Mouse (Mus musculus) intestine, embryonic 14.5 days (tissue): ENCODE measurements around the gene Mast2. TPM values are rescaled to one million over a fixed set of nuclear protein-coding genes. Genes with fewer than 3 reads are reported as not detected.

Experiments
- ATAC-seq: fragments of 200-750 bp; cut with Nextera tagmentation; replicated peaks from 2 replicates; pipeline ENCODE4 v1.8.0; 2017; ENCODE audit warnings: low read depth, moderate number of reproducible peaks, moderate TSS enrichment, moderate library complexity; ENCODE audit not compliant: low FRiP score, low TSS enrichment
- DNase-seq: peaks from one replicate; pipeline ENCODE4 v3.0.0-alpha.2; 2018; ENCODE audit warnings: low spot score
- H3K27ac ChIP-seq: fragments of 300-500 bp; sonication (generic); 2 replicates; pipeline ENCODE4 v1.5.1; 2014; ENCODE audit warnings: low read depth, mild to moderate bottlenecking, control low read depth
- H3K27me3 ChIP-seq: fragments of 300-500 bp; sonication (generic); replicated peaks from 2 replicates; pipeline ENCODE4 v1.6.1; 2014; ENCODE audit warnings: low read length, control low read depth; ENCODE audit not compliant: control insufficient read depth, insufficient read depth
- H3K36me3 ChIP-seq: fragments of 300-500 bp; sonication (generic); 2 replicates; pipeline ENCODE4 v1.6.1; 2014; ENCODE audit warnings: low read length, control low read depth; ENCODE audit not compliant: control insufficient read depth, insufficient read depth
- H3K4me1 ChIP-seq: fragments of 300-500 bp; sonication (generic); replicated peaks from 2 replicates; pipeline ENCODE4 v1.6.1; 2014; ENCODE audit warnings: low read length, control low read depth, mixed read lengths; ENCODE audit not compliant: control insufficient read depth, insufficient read depth
- H3K4me2 ChIP-seq: fragments of 300-500 bp; sonication (generic); 2 replicates; pipeline ENCODE4 v1.6.1; 2014; ENCODE audit warnings: low read length
- H3K4me3 ChIP-seq: fragments of 300-500 bp; sonication (generic); 2 replicates; pipeline ENCODE4 v1.5.1; 2014; ENCODE audit warnings: low read depth, low read length, control low read depth, mixed read lengths
- H3K9ac ChIP-seq: fragments of 300-500 bp; sonication (generic); 2 replicates; pipeline ENCODE4 v1.6.1; 2014; ENCODE audit warnings: mild to moderate bottlenecking, low read length
- H3K9me3 ChIP-seq: fragments of 300-500 bp; sonication (generic); 2 replicates; pipeline ENCODE4 v1.6.1; 2016; ENCODE audit warnings: low read length, control low read depth; ENCODE audit not compliant: control insufficient read depth
- WGBS: fragments of 180-500 bp; shearing (Covaris S2); extraction: QIAGEN DNeasy Blood & Tissue Kit; methylation state at CpG from one replicate; pipeline ENCODE4 v1.1.7; 2014; 5-methylcytosine and 5-hydroxymethylcytosine counted together
- polyA plus RNA-seq: library from polyadenylated mRNA; unstranded; fragments of >200 nt; fragmentation: Nextera tagmentation; extraction: Ambion mirVana; gene quantifications from 2 replicates; pipeline ENCODE4 v1.2.1, GENCODE M21; 2014

The Mast2 gene
- polyA plus RNA-seq, 1 experiment from 2014 or later, result 22.8 TPM

DNA sequence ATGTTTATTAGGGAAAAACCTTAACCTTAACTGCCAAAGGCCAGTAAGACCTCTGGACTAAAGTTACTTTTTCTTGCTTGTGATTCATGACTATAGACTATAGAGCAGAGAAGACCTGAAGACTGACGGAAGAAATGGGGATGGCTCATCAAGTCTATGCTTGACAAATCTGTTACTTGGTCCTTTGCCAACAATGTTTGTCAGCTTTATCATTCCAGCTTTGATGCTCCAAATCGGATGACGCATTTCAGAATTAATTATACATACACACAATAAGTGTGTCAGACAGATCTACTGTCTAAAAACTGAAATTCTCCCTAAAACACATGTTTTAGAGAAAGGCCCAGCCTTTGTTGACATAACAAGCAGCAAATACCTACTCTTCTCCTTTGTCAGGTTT lies 134.7 kb downstream of the Mast2 start:
- H3K36me3 ChIP-seq, result peaks cover 35% of the 10 kb centered on the region
- no peak overlapping the region for H3K4me2 ChIP-seq
- no peaks in the 10 kb centered on the region for H3K9me3 ChIP-seq
- no peaks in the 10 kb centered on the region for H3K27me3 ChIP-seq
- 100% methylated on average over 3 of the region's 3 CpGs for WGBS
- no peak overlapping the region for H3K4me3 ChIP-seq
- no peak overlapping the region for H3K9ac ChIP-seq
- no peak overlapping the region for H3K27ac ChIP-seq
- ATAC-seq, result no peak
- no peak for DNase-seq
- no peaks in the 10 kb centered on the region for H3K4me1 ChIP-seq

DNA sequence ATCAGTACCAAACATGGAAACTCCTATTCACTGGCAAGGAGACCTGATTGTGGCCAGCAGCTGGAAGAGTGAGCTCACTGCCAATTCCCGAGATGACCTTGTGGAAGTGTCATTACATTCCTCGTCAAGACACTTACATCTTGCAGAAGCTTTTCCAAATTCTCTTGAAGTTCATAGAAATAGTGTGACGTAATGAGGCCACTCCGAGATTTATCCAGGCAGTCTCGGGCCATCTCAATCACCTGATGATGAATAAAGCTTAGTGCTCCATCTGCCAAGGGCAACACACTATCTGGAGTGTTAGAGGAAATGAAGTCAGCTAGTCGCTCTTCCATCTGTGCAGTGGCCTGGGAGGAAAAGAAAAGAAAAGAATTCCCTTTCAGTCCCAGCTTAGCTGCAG lies 141.9 kb downstream of the Mast2 start:
- no peak for DNase-seq
- no peak overlapping the region for H3K4me3 ChIP-seq
- H3K27me3 ChIP-seq, result no peaks in the 10 kb centered on the region
- H3K9me3 ChIP-seq, result no peaks in the 10 kb centered on the region
- no peaks in the 10 kb centered on the region for H3K4me1 ChIP-seq
- ATAC-seq, result no peak
- 94% methylated on average over 6 of the region's 6 CpGs for WGBS
- H3K9ac ChIP-seq, result no peak overlapping the region
- H3K36me3 ChIP-seq, result peaks cover 71% of the 10 kb centered on the region
- no peak overlapping the region for H3K4me2 ChIP-seq
- no peak overlapping the region for H3K27ac ChIP-seq

DNA sequence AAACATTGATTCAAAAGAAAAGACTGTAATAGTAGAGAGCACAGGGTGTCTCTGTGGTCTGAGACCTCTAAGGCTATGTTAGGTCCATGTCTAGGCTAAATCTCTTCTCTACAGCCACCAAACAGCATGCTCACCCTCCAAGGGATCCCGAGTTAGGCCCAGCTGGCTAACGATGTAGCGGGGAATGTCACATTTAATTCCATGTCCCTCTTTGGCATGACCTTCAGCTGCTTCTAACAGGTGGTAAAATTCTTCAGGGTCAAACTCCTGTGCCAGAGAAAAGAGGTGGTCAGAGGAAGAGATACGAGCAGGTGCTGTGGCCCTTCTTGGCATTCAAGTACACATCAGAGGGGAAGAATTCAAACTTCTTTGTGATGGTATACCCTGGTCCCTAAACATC lies 146.4 kb downstream of the Mast2 start:
- no peaks in the 10 kb centered on the region for H3K27me3 ChIP-seq
- H3K4me2 ChIP-seq, result no peak overlapping the region
- H3K9ac ChIP-seq, result no peak overlapping the region
- H3K36me3 ChIP-seq, result peaks cover 75% of the 10 kb centered on the region
- 92% methylated on average over 4 of the region's 4 CpGs for WGBS
- H3K4me1 ChIP-seq, result no peaks in the 10 kb centered on the region
- H3K4me3 ChIP-seq, result no peak overlapping the region
- no peak overlapping the region for H3K27ac ChIP-seq
- DNase-seq (peak; percentile 20), ATAC-seq (no peak)
- H3K9me3 ChIP-seq, result no peaks in the 10 kb centered on the region

DNA sequence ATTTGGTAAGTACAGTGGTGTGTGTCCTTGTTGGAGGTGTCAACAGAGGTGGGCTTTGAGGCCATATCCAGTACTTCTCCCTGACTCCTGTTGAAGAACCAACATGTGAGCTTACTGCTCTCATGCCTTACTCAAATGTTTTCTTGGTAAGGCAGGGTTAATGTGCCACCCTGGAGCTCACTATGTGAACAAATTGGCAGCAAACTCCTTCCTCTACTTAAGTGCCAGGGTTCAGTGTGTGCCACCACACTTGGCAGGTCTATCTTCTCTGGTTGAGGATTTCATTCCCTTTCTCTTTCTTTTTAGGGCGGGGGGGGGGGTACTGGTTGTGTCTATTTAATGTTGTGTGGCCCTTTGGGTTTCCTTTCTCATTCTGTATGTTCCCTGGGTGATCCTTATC lies 159.4 kb downstream of the Mast2 start:
- Histone ChIP-seq H3K4me1 (no peaks in the 10 kb centered on the region), H3K4me3 (no peak overlapping the region), H3K27ac (no peak overlapping the region), H3K4me2 (no peak overlapping the region), H3K9ac (no peak overlapping the region), H3K36me3 (peaks cover 54% of the 10 kb centered on the region), H3K27me3 (no peaks in the 10 kb centered on the region), H3K9me3 (no peaks in the 10 kb centered on the region)
- 0% methylated on average over 1 of the region's 1 CpGs for WGBS
- no peak for DNase-seq
- no peak for ATAC-seq

DNA sequence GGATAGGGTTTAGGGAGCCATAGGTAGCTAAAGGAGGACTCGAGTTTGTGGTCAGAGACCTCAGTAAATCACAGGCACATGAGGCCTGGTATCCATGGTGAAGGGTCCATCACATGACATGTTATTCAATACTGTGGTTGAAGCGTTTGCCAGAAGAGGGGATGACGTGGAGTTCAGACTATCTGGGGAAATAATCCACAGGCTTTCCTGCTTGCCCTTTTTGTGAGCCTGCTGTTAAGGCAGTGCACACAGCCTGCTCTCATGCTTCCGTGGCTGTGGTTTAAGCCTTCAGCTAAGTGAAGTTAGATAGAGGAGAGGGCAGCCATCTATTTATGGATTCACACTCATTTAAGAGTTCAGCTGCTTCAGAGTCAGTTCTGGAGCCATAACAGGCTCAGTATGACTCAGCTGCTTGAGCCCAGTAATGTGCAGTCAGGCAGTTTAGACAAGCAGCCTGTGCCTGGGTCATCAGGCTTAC lies 163.1 kb downstream of the Mast2 start:
- Histone ChIP-seq H3K27me3 (no peaks in the 10 kb centered on the region), H3K4me3 (no peak overlapping the region), H3K36me3 (peaks cover 27% of the 10 kb centered on the region; the same call in 1 of the 2 replicates), H3K27ac (no peak overlapping the region), H3K9ac (no peak overlapping the region), H3K4me2 (no peak overlapping the region), H3K9me3 (no peaks in the 10 kb centered on the region), H3K4me1 (no peaks in the 10 kb centered on the region)
- 59% methylated on average over 4 of the region's 4 CpGs for WGBS
- ATAC-seq (no peak), DNase-seq (no peak)

DNA sequence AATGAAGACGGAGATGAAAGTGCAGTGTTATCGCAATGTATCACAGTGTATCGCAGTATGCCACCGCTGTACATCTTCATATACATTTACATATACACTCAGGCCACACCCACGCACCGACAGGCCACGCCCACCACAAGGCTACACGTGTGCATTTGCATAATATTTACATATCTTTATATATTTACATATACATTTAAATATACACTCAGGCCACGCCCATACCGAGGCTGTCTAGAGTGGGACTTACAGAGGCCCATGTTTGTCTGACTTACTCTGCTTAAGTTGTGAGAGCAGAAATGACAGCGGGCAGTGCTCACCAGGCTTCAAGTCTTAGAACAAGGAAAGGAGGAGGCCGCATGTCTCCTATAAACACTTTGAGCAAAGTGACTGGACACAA lies 170.7 kb downstream of the Mast2 start:
- H3K36me3 ChIP-seq, result peaks cover 41% of the 10 kb centered on the region
- no peaks in the 10 kb centered on the region for H3K27me3 ChIP-seq
- H3K27ac ChIP-seq, result no peak overlapping the region
- H3K9me3 ChIP-seq, result no peaks in the 10 kb centered on the region
- DNase-seq (no peak), ATAC-seq (no peak)
- H3K4me1 ChIP-seq, result no peaks in the 10 kb centered on the region
- no peak overlapping the region for H3K4me3 ChIP-seq
- no peak overlapping the region for H3K9ac ChIP-seq
- WGBS, result 89% methylated on average over 12 of the region's 12 CpGs
- H3K4me2 ChIP-seq, result no peak overlapping the region

DNA sequence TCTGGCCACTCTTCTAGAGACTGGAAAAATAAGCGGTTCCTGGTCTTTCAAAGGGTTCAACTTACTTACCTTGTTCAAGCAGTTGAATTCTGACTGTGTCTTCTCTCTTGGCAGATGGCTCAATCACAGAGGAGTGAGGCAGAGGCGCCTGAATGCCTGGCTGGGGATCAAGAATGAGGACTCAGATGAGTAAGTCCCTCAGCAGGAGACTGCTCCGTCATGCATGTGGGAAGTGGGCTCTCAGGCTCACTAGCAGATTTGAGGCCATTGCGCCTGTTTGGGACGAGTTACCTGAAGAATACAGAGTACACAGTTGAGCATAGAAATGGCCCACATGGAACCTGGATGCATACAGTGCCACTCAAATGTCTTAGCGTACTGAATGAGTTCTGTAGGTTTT lies 172.4 kb downstream of the Mast2 start:
- H3K4me3 ChIP-seq, result no peak overlapping the region
- no peak overlapping the region for H3K4me2 ChIP-seq
- no peak overlapping the region for H3K27ac ChIP-seq
- H3K9ac ChIP-seq, result no peak overlapping the region
- WGBS, result 90% methylated on average over 6 of the region's 6 CpGs
- H3K36me3 ChIP-seq, result peaks cover 48% of the 10 kb centered on the region
- no peaks in the 10 kb centered on the region for H3K9me3 ChIP-seq
- ATAC-seq (no peak), DNase-seq (no peak)
- no peaks in the 10 kb centered on the region for H3K27me3 ChIP-seq
- H3K4me1 ChIP-seq, result no peaks in the 10 kb centered on the region

DNA sequence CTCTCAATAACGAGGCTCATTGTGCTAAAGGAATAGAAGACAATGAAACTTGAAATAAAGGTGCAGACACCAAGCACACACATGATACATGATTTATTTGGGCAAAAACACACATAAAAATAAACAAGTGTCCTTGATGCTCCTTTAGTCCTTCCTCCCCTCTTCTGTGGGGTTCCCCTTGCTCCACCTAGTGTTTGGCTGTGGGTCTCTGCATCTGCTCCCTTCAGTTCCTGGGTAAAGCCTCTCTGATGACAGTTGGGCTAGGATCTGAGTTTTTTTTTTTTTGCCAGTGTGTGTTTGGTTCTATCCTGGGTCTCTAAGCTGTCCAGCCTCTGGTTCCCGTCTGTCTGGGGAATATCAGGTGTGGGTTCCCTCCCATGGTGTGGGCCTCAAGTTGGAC lies 181.8 kb downstream of the Mast2 start:
- Histone ChIP-seq H3K9ac (no peak overlapping the region), H3K27me3 (no peaks in the 10 kb centered on the region), H3K4me2 (no peak overlapping the region), H3K4me3 (no peak overlapping the region), H3K27ac (no peak overlapping the region), H3K36me3 (peaks cover 13% of the 10 kb centered on the region), H3K9me3 (no peaks in the 10 kb centered on the region), H3K4me1 (no peaks in the 10 kb centered on the region)
- DNase-seq (no peak), ATAC-seq (no peak)
- WGBS, result 80% methylated on average over 2 of the region's 2 CpGs

DNA sequence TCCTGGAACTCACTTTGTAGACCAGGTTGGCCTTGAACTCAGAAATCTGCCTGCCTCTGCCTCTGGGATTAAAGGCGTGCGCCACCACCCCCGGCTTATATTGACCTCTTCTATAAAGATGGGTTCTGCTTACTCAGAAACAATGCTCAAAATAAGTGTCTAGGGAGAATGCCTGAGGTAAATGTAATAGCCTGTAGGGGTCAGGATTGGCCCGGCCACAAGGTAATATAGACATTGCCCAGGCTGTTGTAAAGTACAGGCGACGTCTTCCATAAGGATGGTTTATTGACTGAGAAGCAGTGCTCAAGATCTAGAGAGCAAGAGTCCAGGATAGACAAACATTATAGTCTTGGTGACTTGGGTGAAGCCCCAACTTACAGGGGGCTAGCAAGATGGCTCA lies 195.8 kb downstream of the Mast2 start:
- Histone ChIP-seq H3K9me3 (no peaks in the 10 kb centered on the region), H3K27me3 (no peaks in the 10 kb centered on the region), H3K4me1 (no peaks in the 10 kb centered on the region), H3K4me3 (no peak overlapping the region), H3K36me3 (peaks cover 19% of the 10 kb centered on the region), H3K27ac (no peak overlapping the region), H3K9ac (no peak overlapping the region), H3K4me2 (no peak overlapping the region)
- no peak for ATAC-seq
- 94% methylated on average over 6 of the region's 6 CpGs for WGBS
- no peak for DNase-seq
